Mouse (Mus musculus) adipose tissue, adult 10 weeks (tissue): ENCODE data around the gene Snrpc. TPM values are rescaled to one million over a fixed set of nuclear protein-coding genes. Genes with fewer than 3 reads are reported as not detected.

Experiments
- polyA plus RNA-seq: library from polyadenylated mRNA; stranded (reverse); fragments of 350-450 nt; fragmentation: Illumina TruSeq; extraction: RNeasy Lipid Tissue Mini Kit (QIAGEN cat#74804); gene quantifications from one replicate; pipeline ENCODE4 v1.2.3, GENCODE M21; 2014; ENCODE audit warnings: low read depth, low replicate concordance

The Snrpc gene
- 68.7 TPM for polyA plus RNA-seq

DNA sequence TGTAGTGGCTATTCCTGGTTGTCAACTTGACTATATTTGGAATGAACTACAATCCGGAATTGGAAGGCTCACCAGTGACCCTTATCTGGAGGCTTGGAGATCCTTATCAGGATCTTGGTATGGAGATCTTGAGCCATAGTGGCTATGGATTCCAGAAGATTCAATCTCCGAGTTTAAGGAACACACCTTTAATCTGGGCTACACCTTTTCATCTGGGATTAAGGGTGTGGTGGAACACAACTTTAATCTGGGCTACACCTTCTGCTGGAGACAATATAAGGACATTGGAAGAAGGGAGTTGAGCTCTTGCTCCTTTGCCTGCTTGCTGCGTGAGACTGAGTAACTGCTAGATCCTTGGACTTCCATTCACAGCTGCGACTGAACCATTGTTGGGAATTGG is at the start of gene Snrpc:
Gene Snrpc (plus strand): TSS at position 301 of the 400 bp plus-strand sequence.

DNA sequence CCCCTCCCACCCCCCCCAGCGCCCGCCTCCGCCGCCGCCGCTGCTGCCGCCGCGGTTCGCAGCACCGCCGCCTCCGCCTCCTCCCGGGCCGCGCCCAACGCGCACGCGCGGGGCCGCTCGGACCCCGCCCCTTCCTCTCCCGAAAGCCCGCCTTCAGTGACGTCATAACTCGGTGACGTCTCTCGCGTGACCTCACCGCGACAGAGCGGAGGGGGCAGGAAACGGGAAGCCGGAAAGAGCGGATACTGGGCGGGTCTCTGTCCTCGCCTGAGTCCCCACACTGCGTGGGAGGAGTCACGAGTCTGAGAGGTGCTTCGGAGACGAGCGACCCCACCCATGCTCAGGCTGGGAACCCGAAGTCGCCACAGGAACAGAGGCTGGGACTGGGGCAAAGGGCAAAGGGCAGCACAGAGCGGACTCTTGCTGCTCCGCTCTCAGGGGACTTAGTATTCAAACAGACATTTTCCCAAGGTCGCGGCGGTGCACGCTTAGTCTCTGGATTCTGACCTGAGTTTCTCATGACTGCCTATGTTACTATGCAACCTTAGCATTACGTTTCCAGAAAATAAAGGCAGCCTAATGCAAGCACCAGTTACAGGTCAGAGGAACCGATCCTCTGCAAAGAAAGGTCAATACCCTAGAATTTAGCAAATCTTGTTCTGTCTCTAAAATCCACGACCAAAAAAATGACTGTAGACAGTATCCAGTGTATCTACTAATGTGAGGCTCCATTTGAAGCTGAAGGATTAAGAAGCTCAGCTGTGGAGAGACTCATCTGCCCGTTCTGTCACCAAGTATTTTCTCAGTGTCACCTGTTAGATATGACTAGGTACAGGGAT is 17.2 kb upstream of the Snrpc start, which contains the start of gene D17Wsu92e:
Gene D17Wsu92e (minus strand): TSS at position 81 of the 839 bp plus-strand sequence.

DNA sequence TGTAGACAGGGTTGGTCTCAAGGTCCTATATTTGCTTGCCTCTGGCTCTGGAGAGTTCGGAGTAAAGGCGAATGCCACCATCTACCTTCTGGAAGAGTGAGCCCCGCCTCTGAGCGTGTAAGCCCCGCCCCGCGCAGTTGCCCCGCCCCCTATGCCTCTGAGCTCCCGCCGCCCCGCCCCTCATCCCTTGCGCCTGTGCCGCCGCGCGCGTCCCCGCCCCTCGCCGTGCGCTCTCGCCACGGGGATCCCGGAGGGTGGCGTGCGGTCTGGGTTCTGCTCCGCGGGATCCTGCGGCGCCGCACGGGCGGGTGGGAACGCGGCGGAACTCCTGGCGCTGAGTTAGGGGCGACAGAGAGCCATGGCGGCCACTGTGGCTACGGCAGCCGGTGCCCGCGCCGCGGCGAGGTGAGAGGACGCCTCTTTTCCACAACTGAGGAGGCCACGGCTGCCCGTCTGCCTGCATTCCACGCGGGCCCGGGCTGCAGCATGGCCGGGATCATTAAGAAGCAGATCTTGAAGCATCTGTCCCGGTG is 18.4 kb downstream of the Snrpc start, which contains the start of gene Uhrf1bp1:
Gene Uhrf1bp1 (plus strand): TSS at position 177 of the 533 bp plus-strand sequence.

Other genes starting within 250 kb of the Snrpc start
- 74.8 TPM for gene Nudt3, start 214.7 kb upstream of the Snrpc start, polyA plus RNA-seq
- gene RPS10-NUDT3, start 202.9 kb upstream of the Snrpc start, polyA plus RNA-seq, result not detected
- 1,364 TPM for gene Rps10, start 201.5 kb upstream of the Snrpc start, polyA plus RNA-seq
- gene Pacsin1, start 182.6 kb upstream of the Snrpc start, polyA plus RNA-seq, result 14.0 TPM
- 1.3 TPM for gene Spdef, start 109.2 kb upstream of the Snrpc start, polyA plus RNA-seq
- gene D17Wsu92e, start 17.5 kb upstream of the Snrpc start, polyA plus RNA-seq, result 83.1 TPM
- 9.0 TPM for gene Uhrf1bp1, start 18.3 kb downstream of the Snrpc start, polyA plus RNA-seq
- gene Anks1, start 71.2 kb downstream of the Snrpc start, polyA plus RNA-seq, result 25.0 TPM
- gene Taf11, start 71.7 kb downstream of the Snrpc start, polyA plus RNA-seq, result 29.5 TPM
- 61.6 TPM for gene Tcp11, start 242.5 kb downstream of the Snrpc start, polyA plus RNA-seq